Mouse (Mus musculus): ENCODE measurements around the gene Mtch1.

DNA sequence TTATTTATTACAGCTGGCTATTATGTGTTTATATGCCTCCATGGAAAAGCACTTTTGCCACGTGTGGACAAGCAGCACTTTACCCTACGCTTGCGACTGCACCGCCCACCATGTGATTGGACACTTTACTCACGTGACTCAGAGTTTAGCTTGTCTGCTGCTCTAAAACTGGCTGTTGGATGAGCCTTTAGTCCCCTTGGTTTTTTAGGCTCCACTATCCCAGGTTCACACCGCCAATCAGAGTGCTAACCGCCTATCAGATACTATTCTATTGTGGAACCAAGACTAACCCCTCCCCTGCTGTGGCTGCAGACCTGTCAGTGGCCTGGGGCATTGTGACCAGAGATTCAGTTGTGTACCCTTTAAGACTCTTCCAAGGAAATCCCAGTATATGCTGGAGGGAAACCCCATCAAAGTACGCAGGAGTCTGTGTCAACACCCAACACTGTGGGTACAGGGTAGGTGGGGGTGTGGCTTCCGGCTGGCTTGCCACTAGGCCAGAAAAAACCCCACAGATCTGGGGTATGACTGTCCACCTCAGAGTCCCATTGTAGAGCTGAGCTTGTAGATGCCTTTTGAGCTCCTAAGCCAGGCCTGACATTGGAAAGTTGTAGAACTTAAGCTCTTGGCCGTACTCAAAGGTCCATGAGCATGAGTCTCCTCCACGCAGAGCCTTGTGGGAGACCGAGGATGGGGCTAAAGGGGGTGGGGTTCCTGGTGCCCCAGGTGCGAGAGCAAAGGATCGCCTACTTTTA lies 45.8 kb upstream of the Mtch1 start:
- no peak for TF ChIP-seq POLR2A (IDR thresholded peaks at IDR 0.05; ENCODE audit: borderline replicate concordance, low read depth, low read length)
- no peak for TF ChIP-seq CTCF (IDR thresholded peaks at IDR 0.05; ENCODE audit: low read depth, low read length)
